Mouse (Mus musculus) liver, postnatal 0 days (tissue): ENCODE results near the gene Naxd. TPM values are rescaled to one million over a fixed set of nuclear protein-coding genes. Genes with fewer than 3 reads are reported as not detected.

Source experiments
- ATAC-seq: fragments of 200-750 bp; cut with Nextera tagmentation; 2 replicates; pipeline ENCODE4 v1.8.0; 2017; ENCODE audit warnings: mild to moderate bottlenecking, moderate library complexity
- DNase-seq: peaks from one replicate; pipeline ENCODE4 v3.0.0-alpha.2; 2016
- H3K27ac ChIP-seq: fragments of 300-500 bp; sonication (generic); 2 replicates; pipeline ENCODE4 v1.5.1; 2014; ENCODE audit warnings: antibody characterized with exemption, moderate library complexity, mild to moderate bottlenecking, low read depth
- H3K27me3 ChIP-seq: fragments of 300-500 bp; sonication (generic); 2 replicates; pipeline ENCODE4 v1.6.1; 2014; ENCODE audit warnings: low read length, control low read depth, mixed read lengths; ENCODE audit not compliant: insufficient read depth
- H3K36me3 ChIP-seq: fragments of 300-500 bp; sonication (generic); replicated peaks from 2 replicates; pipeline ENCODE4 v1.6.1; 2014; ENCODE audit warnings: mild to moderate bottlenecking, control low read depth, low read length, moderate library complexity, mixed read lengths; ENCODE audit not compliant: insufficient read depth
- H3K4me1 ChIP-seq: fragments of 300-500 bp; sonication (generic); 2 replicates; pipeline ENCODE4 v1.6.1; 2014; ENCODE audit warnings: antibody characterized with exemption, mild to moderate bottlenecking, control low read depth; ENCODE audit not compliant: insufficient read depth
- H3K4me2 ChIP-seq: fragments of 300-500 bp; sonication (generic); 2 replicates; pipeline ENCODE4 v1.6.1; 2014; ENCODE audit warnings: low read depth, mild to moderate bottlenecking, low read length, moderate library complexity, mixed read lengths
- H3K4me3 ChIP-seq: fragments of 300-500 bp; sonication (generic); 2 replicates; pipeline ENCODE4 v1.5.1; 2014; ENCODE audit warnings: low read depth, low read length
- H3K9ac ChIP-seq: fragments of 300-500 bp; sonication (generic); replicated peaks from 2 replicates; pipeline ENCODE4 v1.6.1; 2014; ENCODE audit warnings: mild to moderate bottlenecking, moderate library complexity
- H3K9me3 ChIP-seq: fragments of 300-500 bp; sonication (generic); 2 replicates; pipeline ENCODE4 v1.6.1; 2016; ENCODE audit warnings: mild to moderate bottlenecking, control low read depth, low read length, mixed read lengths
- CTCF ChIP-seq: sonication (generic); IDR thresholded peaks from 2 replicates; pipeline ENCODE4 v1.5.1; 2016; ENCODE audit warnings: antibody characterized with exemption, low read depth
- EP300 ChIP-seq: IDR thresholded peaks from 2 replicates; pipeline ENCODE4 v1.6.1; 2016; ENCODE audit warnings: antibody characterized with exemption, low read depth, mild to moderate bottlenecking
- WGBS: fragments of 180-500 bp; shearing (Covaris S2); extraction: QIAGEN DNeasy Blood & Tissue Kit; methylation state at CpG from one replicate; pipeline ENCODE4 v1.1.7; 2014; ENCODE audit not compliant: insufficient replicate concordance; 5-methylcytosine and 5-hydroxymethylcytosine counted together
- polyA plus RNA-seq: library from polyadenylated mRNA; unstranded; fragments of >200 nt; fragmentation: Nextera tagmentation; extraction: Ambion mirVana; gene quantifications from 2 replicates; pipeline ENCODE4 v1.2.1, GENCODE M21; 2015

Gene Naxd
- polyA plus RNA-seq, 1 experiment from 2014 or later = 47.1 TPM

- WGBS = 11% methylated on average over 24 of the region's 24 CpGs
- ATAC-seq (peak; percentile 43), DNase-seq (peak; percentile 64)
- H3K27me3 ChIP-seq = peaks cover 19% of the 10 kb centered on the region
- no peak for TF ChIP-seq EP300
- TF ChIP-seq CTCF = no peak
- H3K9me3 ChIP-seq = no peaks in the 10 kb centered on the region
- no peaks in the 10 kb centered on the region for H3K36me3 ChIP-seq
- H3K4me3 ChIP-seq = peak overlapping the region; percentile 62
- peak overlapping the region; percentile 82 for H3K4me2 ChIP-seq
- H3K27ac ChIP-seq = peak overlapping the region; percentile 88
- H3K9ac ChIP-seq = peak overlapping the region; percentile 64
- peaks cover 30% of the 10 kb centered on the region for H3K4me1 ChIP-seq
Observed at GRCm38 (mm10) chr8:11476338-11477177, 20.7 kb upstream of the Naxd start.

- peaks cover 19% of the 10 kb centered on the region for H3K27me3 ChIP-seq
- peak overlapping the region; percentile 64 for H3K9ac ChIP-seq
- DNase-seq = no peak
- WGBS = 8% methylated on average over 9 of the region's 9 CpGs
- H3K4me1 ChIP-seq = peaks cover 27% of the 10 kb centered on the region
- ATAC-seq = no peak
- no peaks in the 10 kb centered on the region for H3K36me3 ChIP-seq
- peak overlapping the region; percentile 82 for H3K4me2 ChIP-seq
- H3K27ac ChIP-seq = peak overlapping the region; percentile 88
- TF ChIP-seq CTCF (no peak), EP300 (no peak)
- H3K4me3 ChIP-seq = peak overlapping the region; percentile 62
- H3K9me3 ChIP-seq = no peaks in the 10 kb centered on the region
Observed at GRCm38 (mm10) chr8:11477178-11477553, 20.1 kb upstream of the Naxd start.

- peak within 1 kb of the TSS; percentile 82 for H3K4me2 ChIP-seq
- peak within 1 kb of the TSS; percentile 88 for H3K27ac ChIP-seq
- DNase-seq (peak; percentile 83), ATAC-seq (peak; percentile 79)
- peak within 1 kb of the TSS; percentile 64 for H3K9ac ChIP-seq
- no peaks in the 10 kb centered on the region for H3K36me3 ChIP-seq
- H3K4me1 ChIP-seq = peaks cover 20% of the 10 kb centered on the region
- H3K9me3 ChIP-seq = no peaks in the 10 kb centered on the region
- WGBS = under 1% methylated on average over 69 of the region's 69 CpGs
- H3K27me3 ChIP-seq = peaks cover 19% of the 10 kb centered on the region
- TF ChIP-seq CTCF (no peak), EP300 (no peak)
- H3K4me3 ChIP-seq = peak within 1 kb of the TSS; percentile 62
Observed at GRCm38 (mm10) chr8:11477811-11478761, 19.2 kb upstream of the Naxd start, which contains the start of gene Rab20. Gene Rab20 (minus strand): TSS chr8:11478710.

GRCm38 (mm10) chr8:11478807-11479527, 18.3 kb upstream of the Naxd start:
- Histone ChIP-seq H3K27me3 (peaks cover 19% of the 10 kb centered on the region), H3K36me3 (no peaks in the 10 kb centered on the region), H3K4me2 (peak overlapping the region; percentile 82), H3K9me3 (no peaks in the 10 kb centered on the region), H3K4me1 (peaks cover 12% of the 10 kb centered on the region), H3K9ac (peak overlapping the region; percentile 64; the same call in 1 of the 2 replicates), H3K4me3 (peak overlapping the region; percentile 62), H3K27ac (peak overlapping the region; percentile 16; the same call in 1 of the 2 replicates)
- ATAC-seq (no peak), DNase-seq (no peak)
- TF ChIP-seq CTCF (no peak), EP300 (no peak)
- WGBS = 7% methylated on average over 22 of the region's 23 CpGs

- ATAC-seq (no peak), DNase-seq (no peak)
- Histone ChIP-seq H3K9me3 (no peaks in the 10 kb centered on the region), H3K4me1 (peaks cover 5% of the 10 kb centered on the region), H3K27ac (no peak overlapping the region), H3K4me3 (no peak overlapping the region), H3K27me3 (peaks cover 19% of the 10 kb centered on the region), H3K9ac (no peak overlapping the region), H3K4me2 (no peak overlapping the region), H3K36me3 (no peaks in the 10 kb centered on the region)
- TF ChIP-seq CTCF = no peak
- no peak for TF ChIP-seq EP300
- WGBS = 22% methylated on average over 14 of the region's 14 CpGs
Observed at GRCm38 (mm10) chr8:11479591-11479990, 17.7 kb upstream of the Naxd start.

GRCm38 (mm10) chr8:11481876-11482275, 15.4 kb upstream of the Naxd start:
- peaks cover 19% of the 10 kb centered on the region for H3K27me3 ChIP-seq
- no peak overlapping the region for H3K4me3 ChIP-seq
- no peak overlapping the region for H3K27ac ChIP-seq
- H3K4me2 ChIP-seq = no peak overlapping the region
- TF ChIP-seq EP300 (no peak), CTCF (no peak)
- no peaks in the 10 kb centered on the region for H3K4me1 ChIP-seq
- 47% methylated on average over 3 of the region's 3 CpGs for WGBS
- ATAC-seq (no peak), DNase-seq (no peak)
- H3K9ac ChIP-seq = no peak overlapping the region; the same call in 1 of the 2 replicates
- H3K36me3 ChIP-seq = no peaks in the 10 kb centered on the region
- no peaks in the 10 kb centered on the region for H3K9me3 ChIP-seq
